Mouse (Mus musculus): ENCODE measurements around the gene Trim56.
"Not testable (repeated sequence)": the region's sequence is repeated elsewhere in the genome, so short reads cannot be mapped to it uniquely, and the experiment has no call there.

Gene Trim56

DNA sequence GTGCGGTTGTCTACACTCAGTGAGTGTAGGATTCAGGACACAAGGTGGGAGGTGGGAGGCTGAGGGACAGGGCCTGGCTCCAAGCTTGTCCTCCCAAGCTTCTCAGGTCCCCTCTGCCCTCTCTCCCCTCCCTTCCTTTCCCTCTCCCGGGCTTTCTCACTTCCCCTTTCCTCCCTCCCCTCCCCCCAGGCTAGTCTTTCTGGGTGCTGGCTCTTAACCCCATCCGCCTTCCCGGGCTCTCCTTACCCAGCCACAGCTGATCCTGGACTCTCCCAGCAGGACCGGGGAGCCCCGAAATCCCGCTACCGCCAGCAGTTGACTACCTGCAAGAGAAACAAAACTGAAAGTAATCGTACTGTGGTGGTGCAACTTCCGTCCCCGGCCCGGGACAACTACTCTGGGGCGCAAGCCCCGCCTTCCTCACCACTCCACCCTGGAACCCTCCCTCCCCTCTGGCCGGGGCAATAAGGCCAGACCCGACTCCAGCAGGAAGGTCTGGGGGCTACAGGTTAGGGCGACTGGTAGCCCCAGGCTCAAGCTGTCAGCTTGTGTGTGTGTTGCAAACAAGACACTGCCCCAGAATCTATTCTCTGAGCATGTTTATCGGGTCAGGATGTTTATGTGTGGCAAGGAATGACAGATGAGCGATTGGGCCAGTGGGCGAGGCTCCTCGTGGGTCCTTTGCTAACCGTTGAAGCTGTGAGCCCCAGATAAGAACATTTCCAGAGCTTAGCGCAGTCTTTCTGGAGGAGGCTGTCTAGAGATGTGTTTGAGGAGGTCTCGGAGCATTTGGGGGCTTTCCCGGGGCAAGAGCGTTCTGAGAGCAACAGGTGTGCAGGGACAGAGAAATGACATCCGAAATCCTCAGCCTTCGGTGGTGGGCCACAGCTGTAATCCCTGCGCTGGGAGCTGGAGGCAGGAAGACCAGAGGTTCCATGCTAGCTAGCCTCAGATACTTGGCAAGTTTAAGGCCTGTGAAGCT lies at the start of gene Trim56:
Gene Trim56, minus strand, starts transcription at position 344 of the 982 bp plus-strand sequence.
- in situ Hi-C loops (cut with MboI; ENCODE audit: unreplicated experiment in 2 of 2) = loop anchor here in 1 of 2 experiments (5.0 to 10.0 kb wide), 2 partner anchors 536 to 659 kb away; partner anchors contain the start of gene Ppp1r35

DNA sequence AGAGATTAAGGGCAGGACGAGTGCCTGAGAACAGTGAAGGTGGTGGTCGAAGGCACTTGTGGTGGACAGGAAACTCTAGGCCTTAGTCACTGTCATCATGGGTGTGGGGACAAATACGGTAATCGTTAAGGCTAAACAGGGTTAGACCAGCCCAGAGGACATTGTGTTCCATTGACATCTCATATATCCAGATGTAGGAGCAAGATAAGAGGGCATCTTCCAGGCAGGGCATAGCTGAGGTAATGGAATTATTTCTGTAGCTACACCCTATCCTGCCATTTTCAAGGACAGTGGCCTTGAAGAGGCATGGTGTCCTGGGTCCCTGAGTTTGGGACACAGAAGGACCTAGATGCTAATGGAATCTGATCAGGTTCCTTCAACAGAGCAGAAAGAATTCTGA lies 45.8 kb upstream of the Trim56 start:
- in situ Hi-C loops (cut with MboI; ENCODE audit: unreplicated experiment in 2 of 2) = no loop called here

DNA sequence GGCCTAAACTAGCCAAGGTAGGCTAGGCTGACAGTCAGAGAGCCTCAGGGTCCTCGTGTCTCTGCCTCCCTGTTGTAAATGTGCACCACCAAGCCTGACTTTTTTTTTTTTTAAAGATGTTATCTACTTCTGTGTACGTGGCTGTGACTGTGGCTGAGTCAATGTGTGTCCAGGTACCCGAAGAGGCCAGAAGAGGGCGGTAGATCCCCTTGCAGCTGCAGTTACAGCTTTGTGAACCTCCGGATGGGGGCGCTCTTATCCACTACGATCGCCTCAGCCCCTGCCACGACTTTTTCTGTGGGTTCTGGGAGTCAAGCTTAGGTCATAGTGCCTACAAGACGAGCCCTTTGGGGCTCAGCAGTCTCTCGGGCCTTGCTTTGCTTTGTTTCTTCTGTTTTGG lies 43.5 kb upstream of the Trim56 start:
- in situ Hi-C loops (cut with MboI; ENCODE audit: unreplicated experiment in 2 of 2) = loop anchor here (5.0 kb wide), 1 partner anchor 128 kb away; the partner anchor contains the start of gene Ache (in 2 of the 2)

DNA sequence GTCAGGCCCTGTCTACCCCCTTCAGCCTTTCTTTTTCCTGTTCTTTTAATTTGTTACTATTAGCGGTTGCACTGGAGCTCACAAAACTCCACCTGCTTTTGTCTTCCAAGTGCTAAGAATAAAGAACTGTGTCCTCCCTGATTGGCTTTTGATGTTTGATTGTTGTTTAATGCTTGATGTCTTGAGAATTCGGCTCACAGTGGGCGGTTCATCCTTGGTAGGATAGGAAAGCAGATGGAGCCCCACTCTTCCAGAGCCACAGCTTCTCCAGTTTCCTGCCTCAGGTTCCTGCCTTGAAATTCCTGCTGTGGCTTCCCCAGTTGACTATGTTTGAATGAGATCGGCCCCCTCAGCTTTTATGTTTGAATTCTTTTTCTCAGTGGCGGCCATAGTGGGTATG lies 37.3 kb upstream of the Trim56 start:
- in situ Hi-C loops (cut with MboI; ENCODE audit: unreplicated experiment in 2 of 2) = no loop called here

DNA sequence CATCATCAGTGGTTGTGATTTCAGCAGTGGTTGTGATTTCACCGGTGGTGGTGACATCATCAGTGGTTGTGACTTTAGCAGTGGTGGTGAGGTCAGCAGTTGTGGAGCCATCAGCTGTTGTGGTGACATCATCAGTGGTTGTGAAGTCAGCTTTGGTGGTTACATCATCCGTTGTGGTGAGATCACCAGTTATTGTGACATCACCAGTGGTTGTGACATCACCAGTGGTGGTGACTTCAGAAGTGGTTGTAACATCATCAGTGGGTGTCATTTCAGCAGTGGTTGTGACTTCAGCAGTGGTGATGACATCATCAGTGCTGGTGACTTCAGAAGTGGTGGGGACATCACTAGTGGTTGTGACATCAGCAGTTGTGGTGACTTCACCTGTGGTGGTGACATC lies 36.6 kb upstream of the Trim56 start:
- in situ Hi-C loops (cut with MboI; ENCODE audit: unreplicated experiment in 2 of 2) = no loop called here

DNA sequence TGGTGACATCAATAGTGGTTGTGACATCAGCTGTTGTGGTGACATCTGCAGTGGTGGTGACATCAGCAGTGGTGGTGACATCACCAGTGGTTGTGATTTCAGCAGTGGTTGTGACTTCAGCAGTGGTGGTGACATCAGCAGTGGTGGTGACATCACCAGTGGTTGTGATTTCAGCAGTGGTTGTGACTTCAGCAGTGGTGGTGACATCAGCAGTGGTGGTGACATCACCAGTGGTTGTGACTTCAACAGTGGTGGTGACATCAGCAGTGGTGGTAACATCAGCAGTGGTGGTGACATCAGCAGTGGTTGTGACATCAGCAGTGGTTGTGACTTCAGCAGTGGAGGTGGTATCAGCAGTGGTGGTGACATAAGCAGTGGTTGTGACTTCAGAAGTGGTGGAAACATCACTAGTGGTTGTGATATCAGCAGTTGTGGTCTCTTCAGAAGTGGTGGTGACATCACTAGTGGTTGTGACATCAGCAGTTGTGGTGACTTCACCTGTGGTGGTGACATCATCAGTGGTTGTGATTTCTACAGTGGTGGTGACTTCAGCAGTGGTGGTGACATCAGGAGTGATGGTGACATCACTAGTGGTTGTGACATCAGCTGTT lies 33.4 kb upstream of the Trim56 start, which contains the start of gene Muc3:
Gene Muc3, minus strand, starts transcription at position 51 of the 611 bp plus-strand sequence.
- in situ Hi-C loops (cut with MboI; ENCODE audit: unreplicated experiment in 2 of 2) = not testable (repeated sequence)

DNA sequence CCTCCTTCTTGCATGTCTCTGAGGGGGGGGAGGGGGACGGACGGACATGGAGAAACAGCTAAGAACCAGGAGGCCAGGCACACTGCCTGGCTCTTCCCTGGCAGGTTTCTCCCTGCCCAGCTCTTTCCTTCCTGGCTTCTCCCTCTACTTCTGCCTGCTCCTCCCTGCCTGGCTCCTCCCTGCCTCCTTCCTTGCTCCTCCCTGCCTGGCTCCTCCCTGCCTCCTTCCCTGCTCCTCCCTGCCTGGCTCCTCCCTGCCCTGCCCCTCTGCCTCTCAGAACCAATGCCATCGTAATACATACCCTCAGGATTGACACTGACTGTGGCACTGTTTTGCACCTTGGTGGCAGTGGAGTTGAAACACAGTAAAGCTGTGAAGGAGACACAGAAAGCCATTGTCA lies 24.8 kb upstream of the Trim56 start:
- in situ Hi-C loops (cut with MboI; ENCODE audit: unreplicated experiment in 2 of 2) = no loop called here

DNA sequence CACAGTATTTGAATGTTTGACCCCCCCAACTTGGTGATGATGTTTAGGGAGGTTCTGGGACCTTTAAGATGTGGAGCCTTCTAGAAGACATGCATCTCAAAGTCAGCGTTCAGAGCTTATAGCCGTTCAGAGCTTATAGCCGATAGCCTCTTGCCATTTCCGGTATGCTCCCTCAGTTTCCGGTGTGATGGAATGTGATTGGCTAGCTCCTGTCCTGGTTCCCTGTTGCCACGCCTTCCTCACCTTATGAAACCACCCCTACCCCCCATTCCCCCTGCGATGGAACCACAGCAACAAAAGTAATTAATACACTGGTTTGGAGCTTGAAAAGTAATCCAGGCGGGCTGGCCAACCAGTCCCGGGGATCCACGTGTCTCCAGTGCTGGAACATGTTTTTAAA lies 23.0 kb upstream of the Trim56 start:
- in situ Hi-C loops (cut with MboI; ENCODE audit: unreplicated experiment in 2 of 2) = loop anchor here (10.0 kb wide), 1 partner anchor 346 kb away; no protein-coding TSS in a partner anchor

DNA sequence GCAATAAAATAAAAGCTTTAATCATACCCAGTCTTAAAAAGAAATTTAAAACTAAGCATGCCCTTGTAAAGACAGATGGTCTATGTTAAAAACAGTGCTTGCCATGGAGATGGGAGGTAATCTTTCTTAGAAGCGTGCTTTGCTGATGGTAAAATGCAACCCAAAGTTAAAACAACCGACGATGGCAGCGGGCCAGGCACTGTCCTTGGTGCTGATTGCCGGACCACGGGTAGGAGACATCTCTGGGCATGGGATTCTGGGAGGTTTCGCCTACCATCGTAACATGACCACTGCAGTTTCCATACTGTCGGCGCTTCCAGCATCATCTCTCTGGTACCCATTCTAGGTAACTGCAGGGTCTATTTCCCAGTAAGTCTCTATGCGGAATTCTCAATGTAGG lies 18.9 kb upstream of the Trim56 start:
- in situ Hi-C loops (cut with MboI; ENCODE audit: unreplicated experiment in 2 of 2) = loop anchor here (5.0 to 10.0 kb wide), 3 partner anchors 152 to 627 kb away; partner anchors contain the start of gene Ache (in 2 of the 2)

DNA sequence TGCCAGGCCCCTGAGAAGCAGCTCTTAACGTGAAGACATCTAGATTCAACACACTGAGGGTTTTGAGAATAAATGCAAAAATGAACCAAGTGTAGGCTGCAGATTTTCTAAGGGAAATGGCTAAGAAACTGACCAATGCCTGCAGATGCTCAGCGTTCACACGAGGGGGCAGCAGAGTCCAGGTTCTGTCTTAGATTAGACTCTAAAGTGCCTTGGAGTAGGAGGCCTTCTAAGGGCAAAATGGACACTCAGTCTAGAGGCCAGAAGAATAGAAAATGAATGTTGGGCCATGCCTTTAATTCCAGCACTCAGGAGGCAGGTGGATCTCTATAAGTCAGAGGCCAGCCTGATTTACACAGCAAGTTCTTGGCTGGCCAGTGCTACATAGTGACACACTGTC lies 15.5 kb upstream of the Trim56 start:
- in situ Hi-C loops (cut with MboI; ENCODE audit: unreplicated experiment in 2 of 2) = loop anchor here (5.0 to 10.0 kb wide), 3 partner anchors 156 to 631 kb away; partner anchors contain the start of gene Ache (in 2 of the 2)

DNA sequence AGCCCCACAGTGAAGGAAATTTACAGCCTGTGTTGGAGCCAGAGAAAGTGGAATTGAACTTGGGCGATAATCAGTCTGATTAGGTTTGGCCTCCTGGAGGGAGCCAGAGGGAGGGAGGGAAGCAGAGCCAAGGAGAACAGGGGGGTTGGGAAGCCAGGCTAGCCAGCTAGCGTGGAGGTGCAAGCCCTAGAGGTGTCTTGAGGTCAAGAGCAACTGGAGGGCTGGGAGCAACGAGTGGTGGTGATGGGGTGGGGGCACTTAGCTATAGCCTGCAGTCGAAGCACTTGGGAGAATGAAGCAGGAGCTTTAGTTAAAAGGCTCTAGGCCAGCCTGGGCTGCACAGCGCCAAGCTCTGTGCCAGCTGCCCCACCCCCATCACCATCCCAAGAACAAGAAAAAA lies 13.3 kb upstream of the Trim56 start:
- in situ Hi-C loops (cut with MboI; ENCODE audit: unreplicated experiment in 2 of 2) = loop anchor here in 1 of 2 experiments (10.0 kb wide), 1 partner anchor 636 kb away; no protein-coding TSS in a partner anchor

DNA sequence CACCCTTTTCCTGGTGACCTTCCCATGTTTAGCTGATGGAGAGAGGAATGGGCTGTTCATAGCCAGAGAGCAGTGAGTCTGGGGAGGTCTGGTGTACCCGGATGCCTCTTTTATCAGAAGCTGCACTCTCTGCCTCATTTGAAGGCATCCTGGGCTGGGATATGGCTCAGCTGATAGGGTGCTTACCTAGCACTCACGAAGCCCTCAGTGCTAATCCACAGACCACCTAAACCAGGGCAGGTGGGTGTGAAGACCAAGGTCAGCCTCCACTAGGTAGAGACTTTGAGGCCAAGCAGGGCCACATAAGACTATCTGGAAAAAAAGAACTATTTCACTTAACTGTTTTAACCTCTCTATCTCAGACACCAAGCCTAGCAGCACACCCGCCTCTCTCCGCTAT lies 7.5 kb upstream of the Trim56 start:
- in situ Hi-C loops (cut with MboI; ENCODE audit: unreplicated experiment in 2 of 2) = loop anchor here in 1 of 2 experiments (10.0 kb wide), 1 partner anchor 641 kb away; no protein-coding TSS in a partner anchor

DNA sequence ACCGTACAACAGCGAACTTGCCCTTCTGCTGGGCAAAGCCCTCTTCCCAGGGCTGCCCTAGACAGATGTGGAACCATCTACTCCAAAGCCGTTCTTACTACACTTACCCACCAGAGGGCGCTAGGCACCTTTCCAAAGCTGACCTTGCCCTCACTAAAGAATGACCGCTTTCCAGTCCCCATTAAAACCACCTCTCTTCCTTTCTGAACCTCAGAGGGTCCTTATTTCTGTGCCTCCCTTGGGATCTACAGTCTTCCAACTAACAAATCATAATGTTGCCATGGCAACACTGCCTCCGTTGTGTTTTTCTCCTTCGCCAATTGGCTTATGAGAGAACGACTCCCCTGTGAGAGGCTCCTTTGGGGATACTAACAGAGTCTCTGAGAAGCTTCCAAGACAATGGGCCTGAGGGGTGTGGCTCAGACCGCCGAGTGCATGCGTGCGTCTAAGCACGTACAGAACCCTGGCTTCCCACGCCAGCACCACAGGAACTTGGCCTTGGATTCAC lies 6.7 kb upstream of the Trim56 start:
- in situ Hi-C loops (cut with MboI; ENCODE audit: unreplicated experiment in 2 of 2) = loop anchor here in 1 of 2 experiments (10.0 kb wide), 1 partner anchor 642 kb away; no protein-coding TSS in a partner anchor

DNA sequence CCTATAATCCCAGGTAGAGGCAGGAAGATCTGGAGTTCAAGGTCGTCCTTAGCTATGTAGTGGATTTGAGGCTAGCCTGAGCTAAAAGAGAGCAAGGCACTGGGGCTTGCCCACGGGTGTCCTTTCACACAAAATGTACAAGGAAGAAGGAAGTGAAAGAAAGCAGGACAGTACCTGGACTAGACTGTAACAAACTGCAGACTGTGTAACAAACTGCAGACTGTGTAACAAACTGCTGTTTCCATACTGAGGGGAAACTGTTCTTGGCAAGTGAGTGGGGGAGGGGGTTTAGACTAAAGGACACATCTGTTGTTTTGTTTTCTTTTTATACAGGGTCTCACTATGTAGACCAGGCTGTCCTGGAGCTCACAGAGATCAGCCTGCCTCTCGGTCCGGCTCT lies 5.3 kb upstream of the Trim56 start:
- in situ Hi-C loops (cut with MboI; ENCODE audit: unreplicated experiment in 2 of 2) = loop anchor here in 1 of 2 experiments (10.0 kb wide), 1 partner anchor 644 kb away; no protein-coding TSS in a partner anchor

DNA sequence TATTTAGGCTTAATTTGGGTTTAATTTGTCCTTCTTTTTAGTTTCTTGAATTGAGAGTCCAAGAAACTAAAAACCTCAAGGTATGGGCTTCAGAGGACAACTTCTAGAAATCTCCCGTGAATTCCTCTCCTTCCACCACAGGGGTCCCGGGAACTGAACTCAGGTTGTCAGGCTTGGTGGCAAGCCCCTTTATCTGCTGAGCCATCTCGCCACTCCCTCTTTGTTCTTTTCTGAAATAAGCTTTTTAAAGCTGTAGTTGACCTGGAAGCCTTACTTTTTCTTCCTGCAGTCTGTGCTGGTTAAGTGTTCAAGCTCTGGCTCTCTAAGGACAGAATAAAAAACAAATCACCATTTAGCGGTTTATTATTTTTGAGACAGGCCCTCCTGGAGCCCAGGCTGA lies 2.9 kb upstream of the Trim56 start:
- in situ Hi-C loops (cut with MboI; ENCODE audit: unreplicated experiment in 2 of 2) = loop anchor here in 1 of 2 experiments (5.0 to 10.0 kb wide), 2 partner anchors 533 to 656 kb away; partner anchors contain the start of gene Ppp1r35

DNA sequence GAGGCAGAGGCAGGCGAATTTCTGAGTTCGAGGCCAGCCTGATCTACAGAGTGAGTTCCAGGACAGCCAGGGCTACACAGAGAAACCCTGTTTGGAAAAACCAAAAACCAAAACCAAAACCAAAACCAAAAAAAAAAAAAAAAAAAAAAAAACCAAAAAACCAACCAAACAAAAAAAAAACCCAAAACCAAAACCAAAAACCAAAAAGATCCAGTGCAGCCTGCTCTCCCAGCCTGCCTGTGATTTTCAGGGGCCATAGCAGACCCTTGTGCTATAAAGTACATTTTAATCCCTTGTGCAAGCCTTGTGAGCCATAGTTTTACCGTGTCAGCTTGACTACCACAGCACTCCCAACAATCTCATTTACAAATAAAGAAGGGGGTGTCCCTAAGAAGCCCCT lies 2.0 kb upstream of the Trim56 start:
- in situ Hi-C loops (cut with MboI; ENCODE audit: unreplicated experiment in 2 of 2) = loop anchor here in 1 of 2 experiments (5.0 to 10.0 kb wide), 2 partner anchors 534 to 657 kb away; partner anchors contain the start of gene Ppp1r35

DNA sequence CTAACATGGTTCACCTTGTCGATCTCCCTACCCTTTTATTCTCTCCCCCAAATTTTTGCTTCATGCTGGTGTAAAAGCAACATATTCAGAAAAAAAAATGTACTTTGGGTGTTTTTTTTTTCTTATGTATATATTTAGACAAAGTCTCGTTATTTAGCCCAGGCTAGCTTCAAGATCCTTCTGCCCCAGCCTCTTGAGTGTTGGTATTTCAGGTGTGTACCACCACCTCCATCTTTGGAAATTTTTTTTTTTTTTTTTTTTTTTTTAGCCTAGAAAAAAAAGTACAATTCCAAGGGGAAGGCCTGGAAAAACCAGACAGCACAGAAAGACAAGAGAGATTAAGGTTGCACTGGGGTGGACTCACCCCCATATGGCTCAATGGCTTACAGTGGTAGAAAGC lies 978 bp upstream of the Trim56 start:
- in situ Hi-C loops (cut with MboI; ENCODE audit: unreplicated experiment in 2 of 2) = loop anchor here in 1 of 2 experiments (5.0 to 10.0 kb wide), 2 partner anchors 535 to 658 kb away; partner anchors contain the start of gene Ppp1r35

DNA sequence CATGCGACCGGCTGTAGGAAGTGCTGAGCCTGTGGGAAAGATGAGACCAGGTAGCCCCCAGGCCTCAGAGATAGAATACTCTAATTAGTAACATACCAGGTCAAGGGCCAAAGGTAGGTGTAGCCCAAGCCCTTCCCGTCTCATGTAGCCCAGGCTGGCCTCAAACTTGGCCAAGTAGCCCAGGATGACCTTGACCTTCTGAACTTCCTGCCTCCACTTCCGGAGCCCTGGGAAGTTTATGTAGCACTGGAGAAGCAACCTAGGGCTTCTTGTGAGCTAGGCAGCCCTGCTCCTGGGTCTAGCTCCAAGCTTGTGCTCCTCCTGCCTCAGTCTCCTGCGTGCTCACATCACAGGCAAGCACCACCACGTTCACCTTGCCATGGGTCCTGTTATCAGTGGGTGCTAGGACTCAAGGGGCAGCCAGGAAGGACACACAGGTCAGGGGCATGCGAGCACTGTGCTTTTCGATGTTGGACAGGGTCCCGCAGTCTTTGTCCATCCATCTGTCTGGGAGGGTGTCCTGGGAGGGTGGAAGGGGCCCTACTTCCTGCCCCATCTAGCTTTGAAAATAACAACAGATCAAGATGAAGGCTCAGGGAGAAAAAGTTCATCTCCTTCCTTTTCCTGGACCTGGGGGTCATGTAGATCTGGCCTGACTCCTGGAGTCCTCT lies 983 bp downstream of the Trim56 start:
- in situ Hi-C loops (cut with MboI; ENCODE audit: unreplicated experiment in 2 of 2) = loop anchor here in 1 of 2 experiments (5.0 to 10.0 kb wide), 3 partner anchors 193 to 660 kb away; partner anchors contain the start of gene Ppp1r35

DNA sequence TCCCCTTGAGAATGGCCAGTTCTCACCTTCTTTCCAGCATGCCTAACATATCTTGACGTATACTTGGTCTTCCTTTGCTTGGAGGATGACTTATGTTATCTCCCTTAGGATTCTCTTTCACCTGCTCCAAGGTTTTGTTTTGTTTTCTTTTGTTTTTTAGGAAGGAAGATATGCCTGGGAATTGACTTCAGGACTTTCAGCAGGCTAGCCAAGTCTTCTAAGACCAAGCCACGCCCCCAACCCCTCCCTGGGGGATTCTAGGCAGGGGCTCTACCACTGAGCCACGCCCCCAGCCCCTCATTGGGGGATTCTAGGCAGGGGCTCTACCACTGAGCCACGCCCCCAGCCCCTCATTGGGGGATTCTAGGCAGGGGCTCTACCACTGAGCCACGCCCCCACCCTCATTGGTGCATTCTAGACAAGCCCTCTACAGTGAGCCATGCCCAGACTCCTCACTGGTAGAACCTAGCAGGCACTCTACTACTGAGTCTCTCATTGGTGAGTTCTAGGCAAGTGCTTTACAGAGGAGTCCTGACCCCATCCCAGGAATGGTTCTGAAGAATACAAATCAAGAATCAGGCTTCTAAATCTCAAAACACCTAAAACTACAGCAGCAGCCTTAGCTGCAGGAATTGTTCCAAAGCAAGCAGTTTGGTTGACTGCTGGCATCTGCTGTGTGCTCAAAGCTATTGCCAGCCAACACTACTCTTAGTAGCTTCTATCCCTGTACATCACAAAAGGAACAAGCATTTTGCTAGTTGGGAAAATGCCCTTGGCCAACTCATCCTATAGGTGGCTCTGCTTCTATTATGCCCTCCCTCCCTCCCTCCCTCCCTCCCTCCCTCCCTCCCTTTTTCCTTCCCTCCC lies 4.2 kb downstream of the Trim56 start:
- in situ Hi-C loops (cut with MboI; ENCODE audit: unreplicated experiment in 2 of 2) = loop anchor here in 1 of 2 experiments (5.0 to 10.0 kb wide), 2 partner anchors 189 to 663 kb away; partner anchors contain the start of gene Ppp1r35
